Mouse (Mus musculus) embryonic facial prominence, embryonic 11.5 days (tissue): Measurements from ENCODE around the gene Adcy3. TPM values are rescaled to one million over a fixed set of nuclear protein-coding genes. Genes with fewer than 3 reads are reported as not detected.

Experiments
- ATAC-seq: fragments of 200-750 bp; cut with Nextera tagmentation; replicated peaks from 2 replicates; pipeline ENCODE4 v1.8.0; 2017; ENCODE audit warnings: low read depth; ENCODE audit not compliant: insufficient number of reproducible peaks, low FRiP score, low TSS enrichment
- DNase-seq: peaks from one replicate; pipeline ENCODE4 v3.0.0-alpha.2; 2015; ENCODE audit warnings: low spot score
- H3K27ac ChIP-seq: fragments of 300-500 bp; sonication (generic); replicated peaks from 2 replicates; pipeline ENCODE4 v1.5.1; 2014; ENCODE audit warnings: mild to moderate bottlenecking, low read depth, low read length, control low read depth
- H3K27me3 ChIP-seq: fragments of 300-500 bp; sonication (generic); 2 replicates; pipeline ENCODE4 v1.6.1; 2014; ENCODE audit warnings: mild to moderate bottlenecking, low read length, moderate library complexity, mixed read lengths; ENCODE audit not compliant: control insufficient read depth, insufficient read depth
- H3K36me3 ChIP-seq: fragments of 300-500 bp; sonication (generic); replicated peaks from 2 replicates; pipeline ENCODE4 v1.6.1; 2014; ENCODE audit warnings: low read depth, mild to moderate bottlenecking, low read length, moderate library complexity, mixed read lengths; ENCODE audit not compliant: control insufficient read depth, insufficient read depth
- H3K4me1 ChIP-seq: fragments of 300-500 bp; sonication (generic); 2 replicates; pipeline ENCODE4 v1.6.1; 2014; ENCODE audit warnings: low read length, mixed read lengths; ENCODE audit not compliant: control insufficient read depth, insufficient read depth
- H3K4me2 ChIP-seq: fragments of 300-500 bp; sonication (generic); 2 replicates; pipeline ENCODE4 v1.6.1; 2014; ENCODE audit warnings: low read depth, mild to moderate bottlenecking, control low read depth, low read length, moderate library complexity
- H3K4me3 ChIP-seq: fragments of 300-500 bp; sonication (generic); 2 replicates; pipeline ENCODE4 v1.5.1; 2014; ENCODE audit warnings: low read depth, low read length, control low read depth
- H3K9ac ChIP-seq: fragments of 300-500 bp; sonication (generic); replicated peaks from 2 replicates; pipeline ENCODE4 v1.6.1; 2014; ENCODE audit warnings: mild to moderate bottlenecking, control low read depth, low read length
- H3K9me3 ChIP-seq: fragments of 300-500 bp; sonication (generic); replicated peaks from 2 replicates; pipeline ENCODE4 v1.6.1; 2016; ENCODE audit warnings: mild to moderate bottlenecking, low read length, inconsistent platforms, mixed read lengths; ENCODE audit not compliant: control insufficient read depth
- WGBS: fragments of 180-500 bp; shearing (Covaris S2); extraction: QIAGEN DNeasy Blood & Tissue Kit; methylation state at CpG from one replicate; pipeline ENCODE4 v1.1.7; 2014; 5-methylcytosine and 5-hydroxymethylcytosine counted together
- polyA plus RNA-seq: library from polyadenylated mRNA; unstranded; fragments of >200 nt; fragmentation: Nextera tagmentation; extraction: Ambion mirVana; gene quantifications from 2 replicates; pipeline ENCODE4 v1.2.1, GENCODE M21; 2014

The Adcy3 gene
- polyA plus RNA-seq, 1 experiment from 2014 or later, result 4.0 TPM

DNA sequence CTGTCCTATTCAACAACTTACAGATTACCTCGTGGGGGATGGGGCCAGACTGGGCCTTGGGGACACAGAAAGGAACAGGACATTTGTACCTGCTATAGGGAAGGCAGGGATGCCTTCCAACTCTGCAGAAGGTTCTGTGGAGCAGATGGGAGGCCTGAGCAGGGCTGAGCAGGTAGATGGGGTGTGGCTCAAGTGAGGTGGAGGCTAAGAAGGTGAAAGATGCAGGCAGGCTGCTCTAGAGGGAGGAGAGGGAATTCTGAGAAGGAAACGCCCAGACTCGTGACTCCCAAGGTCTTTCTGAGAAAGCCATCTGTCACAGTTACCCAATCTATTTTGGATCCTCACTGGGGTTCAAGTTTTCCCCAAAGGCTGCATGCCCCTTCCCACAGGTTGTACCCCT is 34.1 kb downstream of the Adcy3 start:
- 70% methylated on average over 3 of the region's 3 CpGs for WGBS
- no peak for DNase-seq
- H3K9ac ChIP-seq, result no peak overlapping the region

GRCm38 (mm10) chr12:4169058-4169457 is 36.2 kb downstream of the Adcy3 start:
- Histone ChIP-seq H3K27me3 (no peaks in the 10 kb centered on the region), H3K4me1 (no peaks in the 10 kb centered on the region), H3K9me3 (no peaks in the 10 kb centered on the region), H3K9ac (no peak overlapping the region), H3K27ac (no peak overlapping the region), H3K4me2 (no peak overlapping the region), H3K36me3 (no peaks in the 10 kb centered on the region), H3K4me3 (no peak overlapping the region)
- DNase-seq (no peak), ATAC-seq (no peak)
- 96% methylated on average over 1 of the region's 1 CpGs for WGBS

More for the DNA sequence above, 34.1 kb downstream of the Adcy3 start:
- no peak overlapping the region for H3K27ac ChIP-seq
- no peak overlapping the region for H3K4me2 ChIP-seq
- H3K36me3 ChIP-seq, result no peaks in the 10 kb centered on the region
- ATAC-seq, result no peak
- H3K9me3 ChIP-seq, result no peaks in the 10 kb centered on the region
- no peaks in the 10 kb centered on the region for H3K27me3 ChIP-seq
- no peak overlapping the region for H3K4me3 ChIP-seq
- H3K4me1 ChIP-seq, result no peaks in the 10 kb centered on the region

- DNase-seq (no peak), ATAC-seq (no peak)
- Histone ChIP-seq H3K36me3 (no peaks in the 10 kb centered on the region), H3K4me2 (no peak overlapping the region), H3K4me1 (no peaks in the 10 kb centered on the region), H3K27me3 (no peaks in the 10 kb centered on the region), H3K9me3 (no peaks in the 10 kb centered on the region), H3K4me3 (no peak overlapping the region), H3K9ac (no peak overlapping the region), H3K27ac (no peak overlapping the region)
- 92% methylated on average over 5 of the region's 5 CpGs for WGBS
These were observed 36.7 kb downstream of the Adcy3 start for GRCm38 (mm10) chr12:4169622-4170021.

GRCm38 (mm10) chr12:4173108-4173790 is 40.3 kb downstream of the Adcy3 start:
- H3K36me3 ChIP-seq, result no peaks in the 10 kb centered on the region
- H3K4me1 ChIP-seq, result no peaks in the 10 kb centered on the region
- ATAC-seq (no peak), DNase-seq (no peak)
- 87% methylated on average over 15 of the region's 15 CpGs for WGBS
- no peak overlapping the region for H3K9ac ChIP-seq
- no peaks in the 10 kb centered on the region for H3K9me3 ChIP-seq
- no peaks in the 10 kb centered on the region for H3K27me3 ChIP-seq
- H3K4me2 ChIP-seq, result no peak overlapping the region
- H3K27ac ChIP-seq, result no peak overlapping the region
- no peak overlapping the region for H3K4me3 ChIP-seq

DNA sequence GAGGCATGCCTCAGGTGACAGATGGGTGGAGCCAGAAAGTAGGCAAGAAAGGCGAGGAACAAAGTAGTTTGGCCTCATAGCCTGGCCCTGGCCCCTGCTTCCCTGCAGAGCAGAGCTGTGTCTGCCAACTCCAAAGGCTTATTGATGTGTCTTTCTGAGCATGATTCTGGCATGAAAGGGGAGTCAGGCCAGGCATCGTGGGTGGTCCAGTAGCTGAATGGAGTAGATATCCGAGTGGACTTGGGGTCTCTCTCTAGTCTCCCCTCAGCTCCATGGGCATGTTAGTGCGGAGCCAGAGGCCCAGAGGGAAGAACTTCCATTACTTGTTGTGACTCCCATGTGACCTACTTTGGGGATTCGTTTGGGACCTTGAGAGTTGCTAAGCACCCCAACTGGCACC is 45.9 kb downstream of the Adcy3 start:
- H3K9me3 ChIP-seq, result no peaks in the 10 kb centered on the region
- no peaks in the 10 kb centered on the region for H3K36me3 ChIP-seq
- WGBS, result 57% methylated on average over 5 of the region's 5 CpGs
- no peaks in the 10 kb centered on the region for H3K27me3 ChIP-seq
- H3K4me2 ChIP-seq, result no peak overlapping the region
- H3K27ac ChIP-seq, result no peak overlapping the region
- H3K9ac ChIP-seq, result no peak overlapping the region
- no peaks in the 10 kb centered on the region for H3K4me1 ChIP-seq
- no peak overlapping the region for H3K4me3 ChIP-seq
- ATAC-seq, result 0 out of 2 replicates have a peak, but pooled peaks have one; percentile 21
- DNase-seq, result no peak

- WGBS, result 81% methylated on average over 6 of the region's 6 CpGs
- Histone ChIP-seq H3K4me3 (no peak overlapping the region), H3K4me2 (no peak overlapping the region), H3K36me3 (no peaks in the 10 kb centered on the region), H3K27me3 (no peaks in the 10 kb centered on the region), H3K27ac (no peak overlapping the region), H3K4me1 (no peaks in the 10 kb centered on the region), H3K9me3 (no peaks in the 10 kb centered on the region), H3K9ac (no peak overlapping the region)
- no peak for ATAC-seq
- DNase-seq, result no peak
These were observed 46.8 kb downstream of the Adcy3 start for GRCm38 (mm10) chr12:4179671-4180233.

- no peak overlapping the region for H3K27ac ChIP-seq
- ATAC-seq (no peak), DNase-seq (no peak)
- no peak overlapping the region for H3K4me3 ChIP-seq
- H3K36me3 ChIP-seq, result no peaks in the 10 kb centered on the region
- no peak overlapping the region for H3K9ac ChIP-seq
- no peaks in the 10 kb centered on the region for H3K9me3 ChIP-seq
- no peaks in the 10 kb centered on the region for H3K4me1 ChIP-seq
- 59% methylated on average over 3 of the region's 3 CpGs for WGBS
- no peaks in the 10 kb centered on the region for H3K27me3 ChIP-seq
- no peak overlapping the region for H3K4me2 ChIP-seq
These were observed 47.6 kb downstream of the Adcy3 start for GRCm38 (mm10) chr12:4180507-4180906.

- 30% methylated on average over 2 of the region's 2 CpGs for WGBS
- Histone ChIP-seq H3K27me3 (no peaks in the 10 kb centered on the region), H3K36me3 (no peaks in the 10 kb centered on the region), H3K4me1 (no peaks in the 10 kb centered on the region), H3K9ac (no peak overlapping the region), H3K4me3 (no peak overlapping the region), H3K27ac (no peak overlapping the region), H3K9me3 (no peaks in the 10 kb centered on the region), H3K4me2 (no peak overlapping the region)
- no peak for DNase-seq
- ATAC-seq, result no peak
These were observed 51.7 kb downstream of the Adcy3 start for GRCm38 (mm10) chr12:4184648-4185047.
